Mouse (Mus musculus): ENCODE data around the gene Cbln3.

The Cbln3 gene

GRCm38 (mm10) chr14:55878316-55878940, 5.8 kb downstream of the Cbln3 start:
- DNase-seq, result no peak

- no peak for DNase-seq
These were observed 6.5 kb downstream of the Cbln3 start for GRCm38 (mm10) chr14:55877469-55878315.

- peak; percentile 78 for DNase-seq
These were observed 10.2 kb downstream of the Cbln3 start for GRCm38 (mm10) chr14:55873714-55874683.

- DNase-seq, result no peak
These were observed 10.9 kb downstream of the Cbln3 start for GRCm38 (mm10) chr14:55873242-55873713.

- DNase-seq, result no peak
These were observed 11.6 kb downstream of the Cbln3 start for GRCm38 (mm10) chr14:55872551-55872950.

- no peak for DNase-seq
These were observed 12.2 kb downstream of the Cbln3 start for GRCm38 (mm10) chr14:55872039-55872438.

GRCm38 (mm10) chr14:55869538-55869937, 14.7 kb downstream of the Cbln3 start:
- DNase-seq, result no peak

- DNase-seq, result no peak
These were observed 15.8 kb downstream of the Cbln3 start for GRCm38 (mm10) chr14:55868230-55869026.

GRCm38 (mm10) chr14:55866962-55867361, 17.2 kb downstream of the Cbln3 start:
- peak; percentile 65 for DNase-seq

GRCm38 (mm10) chr14:55863773-55864172, 20.4 kb downstream of the Cbln3 start:
- peak; percentile 53 for DNase-seq

GRCm38 (mm10) chr14:55862970-55863369, 21.2 kb downstream of the Cbln3 start:
- no peak for DNase-seq

GRCm38 (mm10) chr14:55862186-55862585, 22.0 kb downstream of the Cbln3 start:
- DNase-seq, result no peak

- DNase-seq, result no peak
These were observed 26.6 kb downstream of the Cbln3 start for GRCm38 (mm10) chr14:55857588-55857987.

- DNase-seq, result no peak
These were observed 29.1 kb downstream of the Cbln3 start for GRCm38 (mm10) chr14:55855101-55855561.

GRCm38 (mm10) chr14:55854406-55855100, 29.6 kb downstream of the Cbln3 start:
- DNase-seq, result no peak

GRCm38 (mm10) chr14:55853621-55854285, 30.4 kb downstream of the Cbln3 start, which contains the start of gene Nynrin:
Nynrin (plus strand) TSS chr14:55854010.
- DNase-seq, result peak; percentile 74

- DNase-seq, result peak; percentile 42
These were observed 31.3 kb downstream of the Cbln3 start for GRCm38 (mm10) chr14:55852646-55853551.

- DNase-seq, result no peak
These were observed 33.3 kb downstream of the Cbln3 start for GRCm38 (mm10) chr14:55850885-55851284.

- DNase-seq, result no peak
These were observed 38.5 kb downstream of the Cbln3 start for GRCm38 (mm10) chr14:55845506-55846294.
